Mouse (Mus musculus): ENCODE data around the gene Trhr2. TPM values are rescaled to one million over a fixed set of nuclear protein-coding genes. Genes with fewer than 3 reads are reported as not detected.

The Trhr2 gene
- polyA plus RNA-seq, 1 experiment, result not detected

- Histone ChIP-seq H3K4me3 (replicated peaks; ENCODE audit: extremely low read depth, low read depth, low read length) (peak overlapping the region; percentile 54), H3K4me1 (ENCODE audit: control insufficient read depth, insufficient read depth, low read length) (no peaks in the 10 kb centered on the region)
- TF ChIP-seq CTCF (IDR thresholded peaks at IDR 0.05; ENCODE audit: insufficient read depth, low read length), result no peak
- TF ChIP-seq POLR2A (IDR thresholded peaks at IDR 0.05; ENCODE audit: borderline replicate concordance, extremely low read depth, low read depth, low read length), result 0 out of 2 replicates have a peak, but pooled peaks have one; percentile 5
- peak; percentile 60 for DNase-seq
- WGBS, result 49% methylated on average over 81 of the region's 81 CpGs
These were observed 24.2 kb downstream of the Trhr2 start for GRCm38 (mm10) chr8:122336251-122336910.

DNA sequence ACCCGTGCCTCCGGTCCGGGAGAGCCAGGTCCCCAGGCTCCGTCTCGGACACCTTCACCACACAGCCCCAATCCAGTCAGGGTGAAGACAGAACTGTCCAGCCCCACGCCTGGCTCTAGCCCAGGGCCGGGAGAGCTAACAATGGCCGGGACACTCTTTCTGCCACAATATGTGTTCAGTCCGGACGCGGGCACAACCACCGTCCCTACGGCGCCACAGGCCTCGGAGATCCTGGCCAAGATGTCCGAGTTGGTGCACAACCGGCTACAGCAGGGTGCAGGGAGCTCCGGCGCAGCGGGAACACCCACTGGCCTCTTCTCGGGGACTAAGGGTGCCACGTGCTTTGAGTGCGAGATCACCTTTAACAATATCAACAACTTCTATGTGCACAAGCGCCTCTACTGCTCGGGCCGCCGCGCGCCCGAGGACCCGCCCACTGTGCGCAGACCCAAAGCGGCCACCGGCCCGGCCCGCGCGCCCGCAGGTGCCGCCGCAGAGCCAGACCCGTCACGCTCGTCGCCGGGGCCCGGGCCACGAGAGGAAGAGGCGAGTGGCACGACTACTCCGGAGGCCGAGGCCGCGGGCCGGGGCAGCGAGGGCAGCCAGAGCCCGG is 24.8 kb downstream of the Trhr2 start:
- Histone ChIP-seq H3K4me3 (replicated peaks; ENCODE audit: extremely low read depth, low read depth, low read length) (peak overlapping the region; percentile 54), H3K4me1 (ENCODE audit: control insufficient read depth, insufficient read depth, low read length) (peaks cover 3% of the 10 kb centered on the region; the same call in 1 of the 2 replicates)
- 59% methylated on average over 57 of the region's 57 CpGs for WGBS
- DNase-seq, result peak; percentile 53
- no peak for TF ChIP-seq CTCF (IDR thresholded peaks at IDR 0.05; ENCODE audit: insufficient read depth, low read length)
- no peak for TF ChIP-seq POLR2A (IDR thresholded peaks at IDR 0.05; ENCODE audit: borderline replicate concordance, extremely low read depth, low read depth, low read length)

- TF ChIP-seq POLR2A (IDR thresholded peaks at IDR 0.05; ENCODE audit: borderline replicate concordance, extremely low read depth, low read depth, low read length), result no peak
- no peak for TF ChIP-seq CTCF (IDR thresholded peaks at IDR 0.05; ENCODE audit: insufficient read depth, low read length)
- Histone ChIP-seq H3K4me3 (replicated peaks; ENCODE audit: extremely low read depth, low read depth, low read length) (no peak overlapping the region), H3K4me1 (ENCODE audit: control insufficient read depth, insufficient read depth, low read length) (peaks cover 9% of the 10 kb centered on the region)
- no peak for DNase-seq
- WGBS, result 92% methylated on average over 13 of the region's 13 CpGs
These were observed 25.6 kb downstream of the Trhr2 start for GRCm38 (mm10) chr8:122334791-122335490.

DNA sequence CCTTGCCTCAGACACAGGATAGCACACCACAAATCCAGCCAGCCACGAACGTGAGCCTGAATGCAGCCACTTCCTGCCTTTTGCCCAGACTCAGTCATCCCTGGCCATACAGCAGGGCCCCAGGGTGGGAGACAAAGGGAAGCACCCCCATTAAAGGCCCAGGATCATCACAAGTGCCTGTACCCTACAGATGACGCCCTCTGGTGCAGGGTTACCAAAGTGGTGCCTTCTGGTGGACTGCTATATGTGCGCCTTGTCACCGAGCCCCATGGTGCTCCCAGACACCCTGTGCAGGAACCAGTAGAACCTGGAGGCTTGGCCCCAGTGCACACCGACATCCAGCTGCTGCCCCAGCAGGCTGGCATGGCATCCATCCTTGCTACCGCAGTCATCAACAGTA is 27.0 kb downstream of the Trhr2 start:
- no peak overlapping the region for H3K4me3 ChIP-seq (replicated peaks; ENCODE audit: extremely low read depth, low read depth, low read length)
- TF ChIP-seq POLR2A (IDR thresholded peaks at IDR 0.05; ENCODE audit: borderline replicate concordance, extremely low read depth, low read depth, low read length) (no peak), CTCF (IDR thresholded peaks at IDR 0.05; ENCODE audit: insufficient read depth, low read length) (no peak)
- peaks cover 9% of the 10 kb centered on the region for H3K4me1 ChIP-seq (ENCODE audit: control insufficient read depth, insufficient read depth, low read length)
- 91% methylated on average over 7 of the region's 7 CpGs for WGBS
- DNase-seq, result no peak

DNA sequence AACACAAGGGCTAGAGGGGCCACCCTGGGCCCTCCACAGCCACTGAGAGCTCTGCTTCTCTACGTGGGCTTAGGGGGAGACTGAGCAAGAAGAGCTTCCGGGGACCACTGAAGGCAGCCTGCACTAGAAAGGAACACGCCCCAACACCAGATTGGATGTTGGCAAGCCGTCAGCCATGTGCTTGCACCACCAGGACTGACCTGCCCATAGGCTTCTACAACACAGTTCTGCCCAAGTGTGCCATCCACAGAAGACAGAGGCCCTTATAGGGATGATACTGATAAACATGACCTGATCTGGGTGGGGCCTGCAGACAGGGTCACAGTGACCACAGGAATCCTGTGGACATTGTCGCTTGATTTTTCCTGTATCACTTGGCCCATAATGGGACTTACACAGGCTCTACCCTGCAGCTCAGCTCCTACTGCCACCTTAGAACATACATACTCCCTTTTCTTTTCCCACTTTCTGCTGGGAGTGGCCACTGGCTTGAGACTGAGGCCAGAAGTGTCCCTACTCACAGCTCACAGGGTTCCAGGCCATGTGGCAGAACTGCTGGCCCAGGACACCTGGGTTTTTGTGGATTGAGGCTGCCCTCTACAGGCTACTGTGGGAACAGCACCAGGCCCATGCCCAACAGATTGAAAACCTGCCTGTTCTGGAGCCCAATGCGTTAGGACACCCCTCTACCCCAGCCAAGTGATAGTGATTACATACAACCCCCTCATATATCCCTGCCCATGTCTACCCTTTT is 27.6 kb downstream of the Trhr2 start:
- peaks cover 9% of the 10 kb centered on the region for H3K4me1 ChIP-seq (ENCODE audit: control insufficient read depth, insufficient read depth, low read length)
- no peak for TF ChIP-seq POLR2A (IDR thresholded peaks at IDR 0.05; ENCODE audit: borderline replicate concordance, extremely low read depth, low read depth, low read length)
- TF ChIP-seq CTCF (IDR thresholded peaks at IDR 0.05; ENCODE audit: insufficient read depth, low read length), result peak; percentile 95
- no peak overlapping the region for H3K4me3 ChIP-seq (replicated peaks; ENCODE audit: extremely low read depth, low read depth, low read length)
- DNase-seq, result peak; percentile 92
- WGBS, result 66% methylated on average over 6 of the region's 6 CpGs

DNA sequence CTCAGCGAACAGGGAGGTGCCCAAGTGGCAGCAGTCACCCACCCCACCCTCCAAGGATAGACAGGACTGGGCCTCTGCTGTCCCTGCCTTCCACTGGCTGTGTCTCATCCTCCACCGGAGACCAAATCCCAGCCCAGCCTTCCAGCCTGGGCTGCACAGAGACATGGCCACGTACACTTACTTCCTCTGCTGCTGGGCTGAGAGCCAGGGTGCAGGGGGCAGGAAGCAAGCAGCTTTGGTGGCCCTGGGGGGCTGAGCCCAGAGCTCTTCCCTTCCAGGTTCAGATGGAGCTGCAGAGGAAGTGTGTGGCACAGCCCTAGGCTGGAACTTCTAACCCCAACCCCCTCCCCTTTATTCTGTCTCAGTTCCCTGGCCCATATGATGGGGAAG is 29.4 kb downstream of the Trhr2 start:
- peaks cover 9% of the 10 kb centered on the region for H3K4me1 ChIP-seq (ENCODE audit: control insufficient read depth, insufficient read depth, low read length)
- 43% methylated on average over 3 of the region's 3 CpGs for WGBS
- no peak overlapping the region for H3K4me3 ChIP-seq (replicated peaks; ENCODE audit: extremely low read depth, low read depth, low read length)
- TF ChIP-seq CTCF (IDR thresholded peaks at IDR 0.05; ENCODE audit: insufficient read depth, low read length) (no peak), POLR2A (IDR thresholded peaks at IDR 0.05; ENCODE audit: borderline replicate concordance, extremely low read depth, low read depth, low read length) (no peak)
- DNase-seq, result no peak

GRCm38 (mm10) chr8:122330446-122331133 is 30.0 kb downstream of the Trhr2 start:
- 59% methylated on average over 12 of the region's 12 CpGs for WGBS
- TF ChIP-seq CTCF (IDR thresholded peaks at IDR 0.05; ENCODE audit: insufficient read depth, low read length) (no peak), POLR2A (IDR thresholded peaks at IDR 0.05; ENCODE audit: borderline replicate concordance, extremely low read depth, low read depth, low read length) (no peak)

GRCm38 (mm10) chr8:122329553-122330239 is 30.9 kb downstream of the Trhr2 start:
- WGBS, result 92% methylated on average over 22 of the region's 22 CpGs
- H3K4me1 ChIP-seq (ENCODE audit: control insufficient read depth, insufficient read depth, low read length), result peaks cover 9% of the 10 kb centered on the region
- DNase-seq, result no peak
- H3K4me3 ChIP-seq (replicated peaks; ENCODE audit: extremely low read depth, low read depth, low read length), result no peak overlapping the region
- no peak for TF ChIP-seq POLR2A (IDR thresholded peaks at IDR 0.05; ENCODE audit: borderline replicate concordance, extremely low read depth, low read depth, low read length)
- TF ChIP-seq CTCF (IDR thresholded peaks at IDR 0.05; ENCODE audit: insufficient read depth, low read length), result no peak

More at GRCm38 (mm10) chr8:122330446-122331133, 30.0 kb downstream of the Trhr2 start:
- no peak for DNase-seq
- H3K4me1 ChIP-seq (ENCODE audit: control insufficient read depth, insufficient read depth, low read length), result peaks cover 9% of the 10 kb centered on the region
- no peak overlapping the region for H3K4me3 ChIP-seq (replicated peaks; ENCODE audit: extremely low read depth, low read depth, low read length)
